Mouse (Mus musculus) left cerebral cortex, adult 18-20 months (tissue): ENCODE results near the gene Akain1. TPM values are rescaled to one million over a fixed set of nuclear protein-coding genes. Genes with fewer than 3 reads are reported as not detected.

ENCODE experiments used
- DNase-seq, 2 experiments: peaks; one replicate each; pipeline ENCODE4 v3.0.0; 2021 to 2022; ENCODE audit warnings: low spot score in 2 of 2, mixed read lengths in 1 of 2
- total RNA-seq, 2 experiments: library from RNA; stranded (reverse); gene quantifications; 2 replicates each; pipeline ENCODE4 v1.2.3; 2021

Gene Akain1
- total RNA-seq, 2 experiments from 2014 or later, result 5.9 to 6.8 TPM

DNA sequence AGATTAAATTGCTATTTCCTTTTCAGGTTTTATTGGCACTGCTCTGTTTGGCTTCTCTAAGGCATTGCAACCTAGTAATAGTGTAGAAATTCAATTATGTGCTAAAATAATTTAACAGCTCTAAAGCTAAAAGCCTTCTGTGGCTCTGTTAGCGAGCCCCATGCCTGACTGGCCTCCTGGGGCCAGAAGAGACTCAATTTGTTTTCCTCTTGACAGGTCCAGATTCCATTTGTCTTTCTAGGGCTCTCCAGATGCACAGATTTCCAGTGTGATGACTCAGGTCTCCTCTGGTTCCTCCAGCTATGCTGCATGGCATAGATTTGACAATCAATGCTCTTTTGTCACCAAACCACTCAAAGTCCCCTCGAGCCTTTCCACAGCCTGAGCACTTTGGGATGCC, 38.4 kb downstream of the Akain1 start:
- no peak for DNase-seq

DNA sequence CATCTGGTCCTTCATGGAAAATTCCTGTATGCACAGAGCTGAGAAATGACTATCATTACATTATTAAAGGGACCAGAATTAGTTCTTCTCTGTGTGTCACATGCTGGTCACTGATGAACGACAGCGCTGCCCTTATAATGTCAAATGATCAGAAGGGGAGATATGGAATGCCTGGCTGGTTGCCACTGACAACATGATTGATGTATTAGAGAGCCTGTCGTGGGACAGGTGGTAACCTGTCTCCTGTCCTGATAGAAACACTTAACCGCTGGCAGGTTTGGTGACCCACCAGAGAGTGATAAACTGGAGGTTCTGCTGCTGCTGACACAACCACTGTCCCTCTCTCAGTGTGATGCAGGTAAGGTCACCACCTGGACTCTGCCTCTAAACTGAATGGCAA, 40.1 kb downstream of the Akain1 start:
- DNase-seq, result no peak

- no peak for DNase-seq
Observed at GRCm38 (mm10) chr17:69487116-69487515, 48.0 kb downstream of the Akain1 start.

GRCm38 (mm10) chr17:69487884-69488283, 48.8 kb downstream of the Akain1 start:
- DNase-seq, result no peak

DNA sequence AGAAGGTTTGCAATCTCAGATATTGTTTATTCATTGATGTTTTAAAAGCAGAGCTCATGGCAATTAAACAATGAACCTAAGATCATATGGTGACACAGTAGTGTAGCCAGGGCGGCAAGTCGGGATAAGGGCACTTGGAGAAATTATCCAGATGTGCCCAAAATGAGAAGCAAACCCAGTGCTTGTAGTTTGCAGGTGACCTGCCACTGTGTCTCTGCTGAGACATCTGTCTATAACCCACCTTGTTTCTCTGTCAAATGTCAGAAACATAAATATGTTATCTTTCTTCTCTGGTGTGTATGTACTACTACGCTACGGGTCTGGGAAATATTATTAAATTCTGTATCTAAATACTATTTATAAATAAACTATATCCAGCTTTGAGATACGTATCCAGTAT, 49.7 kb downstream of the Akain1 start:
- no peak for DNase-seq

GRCm38 (mm10) chr17:69492368-69492767, 53.2 kb downstream of the Akain1 start:
- DNase-seq, result peak in 1 of 2 experiments; percentile 10

DNA sequence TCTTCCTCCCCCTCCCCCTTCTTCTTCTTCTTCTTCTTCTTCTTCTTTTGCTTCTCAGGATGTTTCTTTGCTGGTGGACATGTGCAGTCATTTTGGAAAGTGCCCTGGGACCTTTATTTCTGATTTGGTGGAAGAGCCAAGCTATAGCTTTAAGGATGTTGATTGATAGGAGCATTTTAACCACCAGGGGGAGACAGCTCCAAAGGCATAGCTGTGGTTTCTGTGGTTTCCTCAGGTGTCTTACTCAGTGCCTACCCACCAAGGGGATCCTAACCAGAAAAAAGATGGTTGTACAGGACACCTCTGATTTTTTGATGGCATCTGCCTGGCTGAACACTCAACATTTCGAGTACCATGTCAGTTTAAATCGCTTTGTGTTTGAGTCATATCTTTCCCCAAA, 56.4 kb downstream of the Akain1 start:
- DNase-seq, result no peak

DNA sequence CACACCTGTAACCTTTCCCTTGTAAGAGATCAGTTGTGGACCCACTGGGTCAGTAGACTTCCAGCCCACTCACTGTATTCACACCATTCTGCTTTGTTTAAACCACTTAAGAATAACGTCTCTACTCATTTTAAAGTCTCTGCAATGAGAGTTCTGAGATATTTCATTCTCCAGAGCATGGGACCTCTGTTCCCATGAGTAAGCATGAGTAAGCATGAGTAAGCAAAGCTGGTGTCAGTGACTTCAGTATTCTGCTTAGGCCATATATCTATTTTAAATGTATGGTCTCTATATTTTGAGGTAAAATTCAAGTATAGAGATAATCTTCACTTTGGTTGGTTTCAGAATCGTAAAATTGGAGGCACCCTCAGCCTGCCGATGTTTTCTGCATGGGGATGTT, 57.0 kb downstream of the Akain1 start:
- DNase-seq, result no peak

DNA sequence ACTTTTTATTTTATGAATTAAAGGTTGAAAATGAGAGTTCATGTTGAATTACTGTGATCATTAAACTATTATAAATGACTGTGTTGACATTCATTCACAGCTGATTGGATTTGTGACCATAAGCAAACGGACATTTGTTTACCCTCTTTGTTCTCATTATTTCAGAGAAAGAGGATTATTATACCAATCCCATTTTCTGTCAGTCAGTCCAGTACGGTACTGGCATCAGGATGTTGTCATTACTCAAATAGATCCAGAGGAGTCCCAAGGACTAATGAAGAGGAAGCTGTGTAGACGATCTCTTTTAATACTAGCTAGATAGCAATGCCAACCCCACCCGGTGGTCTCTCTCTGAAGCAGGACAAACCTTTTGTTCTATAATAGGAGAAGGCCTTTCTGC, 58.2 kb downstream of the Akain1 start:
- DNase-seq, result no peak

- DNase-seq, result no peak
Observed at GRCm38 (mm10) chr17:69498913-69499312, 59.8 kb downstream of the Akain1 start.

DNA sequence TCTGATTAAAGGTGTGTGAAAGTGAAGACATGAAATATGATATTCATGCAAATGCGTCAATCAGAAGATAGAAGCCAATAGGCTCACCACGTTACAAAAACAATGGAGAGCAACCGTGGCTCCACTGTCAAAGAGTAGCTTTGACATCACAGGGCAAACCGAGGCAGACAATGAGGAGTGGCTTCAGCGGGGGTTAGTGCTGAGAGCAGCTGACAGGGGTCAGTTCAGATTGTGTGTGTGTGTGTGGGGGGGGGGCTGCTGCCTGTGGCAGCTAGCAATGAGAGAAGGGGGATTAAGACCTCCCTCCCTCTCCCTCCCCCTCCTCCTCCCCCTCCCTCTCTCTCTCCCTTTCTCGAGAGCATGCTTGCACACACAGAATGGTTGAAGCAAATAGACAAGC, 60.3 kb downstream of the Akain1 start:
- no peak for DNase-seq

- peak in 1 of 2 experiments; percentile 26 for DNase-seq
Observed at GRCm38 (mm10) chr17:69506070-69506469, 66.9 kb downstream of the Akain1 start.

- DNase-seq, result no peak
Observed at GRCm38 (mm10) chr17:69516344-69516907, 77.3 kb downstream of the Akain1 start.

GRCm38 (mm10) chr17:69531472-69531871, 92.3 kb downstream of the Akain1 start:
- no peak for DNase-seq

Other genes with a start within 250 kb of the Akain1 start
- 10 to 100 TPM; 23.1 to 24.9 TPM for gene Zbtb14, start 56.3 kb upstream of the Akain1 start, total RNA-seq